Mouse (Mus musculus): ENCODE results near the gene Nmnat1. TPM values are rescaled to one million over a fixed set of nuclear protein-coding genes. Genes with fewer than 3 reads are reported as not detected.

Gene Nmnat1
- polyA plus RNA-seq, 1 experiment from 2014 or later: 12.0 TPM

- Histone ChIP-seq H3K27me3 (replicated peaks) (no peaks in the 10 kb centered on the region), H3K4me1 (replicated peaks) (peaks cover 22% of the 10 kb centered on the region), H3K9me3 (replicated peaks) (no peaks in the 10 kb centered on the region), H3K4me2 (no peak overlapping the region), H3K27ac (ENCODE audit: poor library complexity, severe bottlenecking) (no peak overlapping the region), H3K36me3 (no peaks in the 10 kb centered on the region), H3K4me3 (no peak overlapping the region), H3K9ac (no peak overlapping the region)
- WGBS: 81% methylated on average over 5 of the region's 5 CpGs
- ATAC-seq (ENCODE audit: insufficient number of reproducible peaks, low FRiP score): no peak
Measured at GRCm38 (mm10) chr4:149515706-149516105, 30.7 kb upstream of the Nmnat1 start.

- Histone ChIP-seq H3K27me3 (replicated peaks) (no peaks in the 10 kb centered on the region), H3K9me3 (replicated peaks) (no peaks in the 10 kb centered on the region), H3K36me3 (no peaks in the 10 kb centered on the region), H3K9ac (no peak overlapping the region), H3K27ac (ENCODE audit: poor library complexity, severe bottlenecking) (no peak overlapping the region), H3K4me1 (replicated peaks) (peaks cover 11% of the 10 kb centered on the region), H3K4me3 (no peak overlapping the region), H3K4me2 (no peak overlapping the region)
- 76% methylated on average over 7 of the region's 7 CpGs for WGBS
- ATAC-seq (ENCODE audit: insufficient number of reproducible peaks, low FRiP score): no peak
Measured at GRCm38 (mm10) chr4:149512072-149512471, 27.1 kb upstream of the Nmnat1 start.

- no peak for ATAC-seq (ENCODE audit: insufficient number of reproducible peaks, low FRiP score)
- H3K27ac ChIP-seq (ENCODE audit: poor library complexity, severe bottlenecking): no peak overlapping the region
- no peak overlapping the region for H3K4me3 ChIP-seq
- H3K27me3 ChIP-seq (replicated peaks): no peaks in the 10 kb centered on the region
- peaks cover 11% of the 10 kb centered on the region for H3K4me1 ChIP-seq (replicated peaks)
- 53% methylated on average over 6 of the region's 6 CpGs for WGBS
- no peak overlapping the region for H3K9ac ChIP-seq
- H3K36me3 ChIP-seq: no peaks in the 10 kb centered on the region
- no peaks in the 10 kb centered on the region for H3K9me3 ChIP-seq (replicated peaks)
- no peak overlapping the region for H3K4me2 ChIP-seq
Measured at GRCm38 (mm10) chr4:149511221-149511646, 26.2 kb upstream of the Nmnat1 start.

- Histone ChIP-seq H3K9ac (no peak overlapping the region), H3K4me3 (no peak overlapping the region), H3K4me2 (no peak overlapping the region), H3K27me3 (replicated peaks) (no peaks in the 10 kb centered on the region), H3K4me1 (replicated peaks) (peaks cover 8% of the 10 kb centered on the region), H3K9me3 (replicated peaks) (no peaks in the 10 kb centered on the region), H3K27ac (ENCODE audit: poor library complexity, severe bottlenecking) (no peak overlapping the region), H3K36me3 (peaks cover 12% of the 10 kb centered on the region)
- WGBS: 71% methylated on average over 3 of the region's 3 CpGs
- no peak for ATAC-seq (ENCODE audit: insufficient number of reproducible peaks, low FRiP score)
Measured at GRCm38 (mm10) chr4:149506904-149507303, 21.9 kb upstream of the Nmnat1 start.

GRCm38 (mm10) chr4:149505261-149505967, 20.4 kb upstream of the Nmnat1 start:
- no peaks in the 10 kb centered on the region for H3K4me1 ChIP-seq (replicated peaks)
- H3K9me3 ChIP-seq (replicated peaks): no peaks in the 10 kb centered on the region
- H3K9ac ChIP-seq: no peak overlapping the region
- WGBS: 64% methylated on average over 15 of the region's 15 CpGs
- H3K27me3 ChIP-seq (replicated peaks): no peaks in the 10 kb centered on the region
- peaks cover 23% of the 10 kb centered on the region for H3K36me3 ChIP-seq
- ATAC-seq (ENCODE audit: insufficient number of reproducible peaks, low FRiP score): no peak
- no peak overlapping the region for H3K4me3 ChIP-seq
- no peak overlapping the region for H3K27ac ChIP-seq (ENCODE audit: poor library complexity, severe bottlenecking)
- H3K4me2 ChIP-seq: no peak overlapping the region

GRCm38 (mm10) chr4:149504858-149505257, 19.9 kb upstream of the Nmnat1 start:
- Histone ChIP-seq H3K4me3 (no peak overlapping the region), H3K4me2 (no peak overlapping the region), H3K27me3 (replicated peaks) (no peaks in the 10 kb centered on the region), H3K4me1 (replicated peaks) (no peaks in the 10 kb centered on the region), H3K9ac (no peak overlapping the region), H3K27ac (ENCODE audit: poor library complexity, severe bottlenecking) (no peak overlapping the region), H3K9me3 (replicated peaks) (no peaks in the 10 kb centered on the region), H3K36me3 (peaks cover 28% of the 10 kb centered on the region)
- ATAC-seq (ENCODE audit: insufficient number of reproducible peaks, low FRiP score): no peak
- 38% methylated on average over 3 of the region's 3 CpGs for WGBS

GRCm38 (mm10) chr4:149504363-149504762, 19.4 kb upstream of the Nmnat1 start:
- Histone ChIP-seq H3K4me3 (no peak overlapping the region), H3K4me1 (replicated peaks) (no peaks in the 10 kb centered on the region), H3K27me3 (replicated peaks) (no peaks in the 10 kb centered on the region), H3K4me2 (no peak overlapping the region), H3K27ac (ENCODE audit: poor library complexity, severe bottlenecking) (no peak overlapping the region), H3K9ac (no peak overlapping the region), H3K9me3 (replicated peaks) (no peaks in the 10 kb centered on the region), H3K36me3 (peaks cover 32% of the 10 kb centered on the region)
- ATAC-seq (ENCODE audit: insufficient number of reproducible peaks, low FRiP score): no peak
- 82% methylated on average over 5 of the region's 5 CpGs for WGBS

- WGBS: 74% methylated on average over 5 of the region's 5 CpGs
- H3K36me3 ChIP-seq: peaks cover 69% of the 10 kb centered on the region
- H3K9ac ChIP-seq: no peak overlapping the region
- H3K27ac ChIP-seq (ENCODE audit: poor library complexity, severe bottlenecking): no peak overlapping the region
- H3K27me3 ChIP-seq (replicated peaks): no peaks in the 10 kb centered on the region
- no peak for ATAC-seq (ENCODE audit: insufficient number of reproducible peaks, low FRiP score)
- no peaks in the 10 kb centered on the region for H3K4me1 ChIP-seq (replicated peaks)
- H3K4me3 ChIP-seq: no peak overlapping the region
- H3K9me3 ChIP-seq (replicated peaks): no peaks in the 10 kb centered on the region
- no peak overlapping the region for H3K4me2 ChIP-seq
Measured at GRCm38 (mm10) chr4:149499790-149500189, 14.8 kb upstream of the Nmnat1 start.

- H3K27ac ChIP-seq (ENCODE audit: poor library complexity, severe bottlenecking): no peak overlapping the region
- H3K36me3 ChIP-seq: peaks cover 78% of the 10 kb centered on the region
- H3K9me3 ChIP-seq (replicated peaks): no peaks in the 10 kb centered on the region
- H3K27me3 ChIP-seq (replicated peaks): no peaks in the 10 kb centered on the region
- H3K9ac ChIP-seq: no peak overlapping the region
- WGBS: 78% methylated on average over 8 of the region's 8 CpGs
- ATAC-seq (ENCODE audit: insufficient number of reproducible peaks, low FRiP score): no peak
- H3K4me1 ChIP-seq (replicated peaks): no peaks in the 10 kb centered on the region
- H3K4me3 ChIP-seq: no peak overlapping the region
- H3K4me2 ChIP-seq: no peak overlapping the region
Measured at GRCm38 (mm10) chr4:149498901-149499300, 13.9 kb upstream of the Nmnat1 start.

- H3K27ac ChIP-seq (ENCODE audit: poor library complexity, severe bottlenecking): no peak overlapping the region
- no peak overlapping the region for H3K4me3 ChIP-seq
- no peak for ATAC-seq (ENCODE audit: insufficient number of reproducible peaks, low FRiP score)
- no peaks in the 10 kb centered on the region for H3K27me3 ChIP-seq (replicated peaks)
- 71% methylated on average over 2 of the region's 2 CpGs for WGBS
- H3K4me2 ChIP-seq: no peak overlapping the region
- no peak overlapping the region for H3K9ac ChIP-seq
- peaks cover 77% of the 10 kb centered on the region for H3K36me3 ChIP-seq
- H3K4me1 ChIP-seq (replicated peaks): no peaks in the 10 kb centered on the region
- H3K9me3 ChIP-seq (replicated peaks): no peaks in the 10 kb centered on the region
Measured at GRCm38 (mm10) chr4:149496612-149497011, 11.6 kb upstream of the Nmnat1 start.

GRCm38 (mm10) chr4:149491151-149491550, 6.1 kb upstream of the Nmnat1 start:
- H3K36me3 ChIP-seq: peaks cover 82% of the 10 kb centered on the region
- no peak for ATAC-seq (ENCODE audit: insufficient number of reproducible peaks, low FRiP score)
- no peaks in the 10 kb centered on the region for H3K9me3 ChIP-seq (replicated peaks)
- no peak overlapping the region for H3K4me2 ChIP-seq
- no peak overlapping the region for H3K27ac ChIP-seq (ENCODE audit: poor library complexity, severe bottlenecking)
- H3K4me3 ChIP-seq: no peak overlapping the region
- no peaks in the 10 kb centered on the region for H3K27me3 ChIP-seq (replicated peaks)
- peaks cover 7% of the 10 kb centered on the region for H3K4me1 ChIP-seq (replicated peaks)
- 93% methylated on average over 3 of the region's 3 CpGs for WGBS
- no peak overlapping the region for H3K9ac ChIP-seq

Measured in heart, embryonic 12.5 days (tissue).